Mouse (Mus musculus): ENCODE data around the gene Dpf2. TPM values are rescaled to one million over a fixed set of nuclear protein-coding genes. Genes with fewer than 3 reads are reported as not detected.

Gene Dpf2
- total RNA-seq, 2 experiments from 2014 or later, result 108 to 126 TPM

Other genes starting within 250 kb of the Dpf2 start
Only the 30 nearest of the 31 such genes appear.
- 23.0 and 30.4 TPM in 2 replicates for gene Map3k11, start 224.3 kb downstream of the Dpf2 start, total RNA-seq (2014; fragmentation: Nextera tagmentation)
- gene Map3k11, start 224.3 kb downstream of the Dpf2 start, total RNA-seq (2017), result 21.9 and 22.2 TPM in 2 replicates
- 35.2 and 46.8 TPM in 2 replicates for gene Pcnx3, start 224.1 kb downstream of the Dpf2 start, total RNA-seq (2014; fragmentation: Nextera tagmentation)
- gene Pcnx3, start 224.1 kb downstream of the Dpf2 start, total RNA-seq (2017), result 12.6 and 22.7 TPM in 2 replicates
- not detected in 2 replicates for gene Kcnk7, start 208.6 kb downstream of the Dpf2 start, total RNA-seq (2014; fragmentation: Nextera tagmentation)
- gene Kcnk7, start 208.6 kb downstream of the Dpf2 start, total RNA-seq (2017), result not detected in 2 replicates
- gene Ehbp1l1, start 186.7 kb downstream of the Dpf2 start, total RNA-seq (2014; fragmentation: Nextera tagmentation), result 23.2 and 29.5 TPM in 2 replicates
- 30.6 and 41.6 TPM in 2 replicates for gene Ehbp1l1, start 186.7 kb downstream of the Dpf2 start, total RNA-seq (2017)
- 37.4 and 41.7 TPM in 2 replicates for gene Fam89b, start 183.4 kb downstream of the Dpf2 start, total RNA-seq (2014; fragmentation: Nextera tagmentation)
- 20.9 and 31.8 TPM in 2 replicates for gene Fam89b, start 183.4 kb downstream of the Dpf2 start, total RNA-seq (2017)
- 1.8 and 16.0 TPM in 2 replicates for gene Ltbp3, start 172.1 kb downstream of the Dpf2 start, total RNA-seq (2014; fragmentation: Nextera tagmentation)
- gene Ltbp3, start 172.1 kb downstream of the Dpf2 start, total RNA-seq (2017), result 3.7 and 3.9 TPM in 2 replicates
- 40.9 and 47.7 TPM in 2 replicates for gene Scyl1, start 141.6 kb downstream of the Dpf2 start, total RNA-seq (2014; fragmentation: Nextera tagmentation)
- 22.8 and 23.3 TPM in 2 replicates for gene Scyl1, start 141.6 kb downstream of the Dpf2 start, total RNA-seq (2017)
- gene Frmd8, start 37.7 kb downstream of the Dpf2 start, total RNA-seq (2014; fragmentation: Nextera tagmentation), result 17.9 and 25.4 TPM in 2 replicates
- 19.0 and 28.4 TPM in 2 replicates for gene Frmd8, start 37.7 kb downstream of the Dpf2 start, total RNA-seq (2017)
- 38.2 and 44.5 TPM in 2 replicates for gene Slc25a45, start 35.2 kb downstream of the Dpf2 start, total RNA-seq (2014; fragmentation: Nextera tagmentation)
- 35.5 and 35.6 TPM in 2 replicates for gene Slc25a45, start 35.2 kb downstream of the Dpf2 start, total RNA-seq (2017)
- gene Tigd3, start 18.9 kb downstream of the Dpf2 start, total RNA-seq (2014; fragmentation: Nextera tagmentation), result 1.1 and 2.5 TPM in 2 replicates
- 2.3 and 4.4 TPM in 2 replicates for gene Tigd3, start 18.9 kb downstream of the Dpf2 start, total RNA-seq (2017)
- 0.23 TPM in 1 of 2 replicates, not detected in the other for gene Cdc42ep2, start 11.8 kb upstream of the Dpf2 start, total RNA-seq (2014; fragmentation: Nextera tagmentation)
- not detected in 2 replicates for gene Cdc42ep2, start 11.8 kb upstream of the Dpf2 start, total RNA-seq (2017)
- gene Pola2, start 51.2 kb upstream of the Dpf2 start, total RNA-seq (2014; fragmentation: Nextera tagmentation), result 122 and 129 TPM in 2 replicates
- 56.9 and 64.9 TPM in 2 replicates for gene Pola2, start 51.2 kb upstream of the Dpf2 start, total RNA-seq (2017)
- gene Slc22a20, start 73.1 kb upstream of the Dpf2 start, total RNA-seq (2014; fragmentation: Nextera tagmentation), result not detected in 2 replicates
- not detected in 2 replicates for gene Slc22a20, start 73.1 kb upstream of the Dpf2 start, total RNA-seq (2017)
- gene Capn1, start 102.9 kb upstream of the Dpf2 start, total RNA-seq (2014; fragmentation: Nextera tagmentation), result 35.2 and 38.6 TPM in 2 replicates
- gene Capn1, start 102.9 kb upstream of the Dpf2 start, total RNA-seq (2017), result 32.2 and 37.7 TPM in 2 replicates
- 33.6 and 46.5 TPM in 2 replicates for gene Syvn1, start 133.6 kb upstream of the Dpf2 start, total RNA-seq (2014; fragmentation: Nextera tagmentation)
- gene Syvn1, start 133.6 kb upstream of the Dpf2 start, total RNA-seq (2017), result 3.8 and 8.2 TPM in 2 replicates
- 39.7 and 52.3 TPM in 2 replicates for gene Mrpl49, start 144.8 kb upstream of the Dpf2 start, total RNA-seq (2014; fragmentation: Nextera tagmentation)
- 45.2 and 46.1 TPM in 2 replicates for gene Mrpl49, start 144.8 kb upstream of the Dpf2 start, total RNA-seq (2017)
- 2,326 and 2,717 TPM in 2 replicates for gene Fau, start 144.8 kb upstream of the Dpf2 start, total RNA-seq (2014; fragmentation: Nextera tagmentation)
- gene Fau, start 144.8 kb upstream of the Dpf2 start, total RNA-seq (2017), result 1,639 and 2,001 TPM in 2 replicates
- 5.0 and 17.6 TPM in 2 replicates for gene Znhit2, start 148.2 kb upstream of the Dpf2 start, total RNA-seq (2014; fragmentation: Nextera tagmentation)
- gene Znhit2, start 148.2 kb upstream of the Dpf2 start, total RNA-seq (2017), result 13.7 and 17.6 TPM in 2 replicates
- gene Tm7sf2, start 155.4 kb upstream of the Dpf2 start, total RNA-seq (2014; fragmentation: Nextera tagmentation), result 14.4 and 19.3 TPM in 2 replicates
- 3.4 and 4.0 TPM in 2 replicates for gene Tm7sf2, start 155.4 kb upstream of the Dpf2 start, total RNA-seq (2017)
- gene Vps51, start 164.2 kb upstream of the Dpf2 start, total RNA-seq (2014; fragmentation: Nextera tagmentation), result 33.1 and 44.0 TPM in 2 replicates
- gene Vps51, start 164.2 kb upstream of the Dpf2 start, total RNA-seq (2017), result 48.0 and 48.5 TPM in 2 replicates
- not detected in 2 replicates for gene Tmem262, start 167.0 kb upstream of the Dpf2 start, total RNA-seq (2014; fragmentation: Nextera tagmentation)
- gene Tmem262, start 167.0 kb upstream of the Dpf2 start, total RNA-seq (2017), result not detected in 2 replicates
- not detected in 2 replicates for gene Gm28374, start 169.2 kb upstream of the Dpf2 start, total RNA-seq (2014; fragmentation: Nextera tagmentation)
- not detected in 2 replicates for gene Gm28374, start 169.2 kb upstream of the Dpf2 start, total RNA-seq (2017)
- 11.9 and 21.6 TPM in 2 replicates for gene Zfpl1, start 171.9 kb upstream of the Dpf2 start, total RNA-seq (2014; fragmentation: Nextera tagmentation)
- gene Zfpl1, start 171.9 kb upstream of the Dpf2 start, total RNA-seq (2017), result 19.9 and 30.2 TPM in 2 replicates
- gene Cdca5, start 172.0 kb upstream of the Dpf2 start, total RNA-seq (2014; fragmentation: Nextera tagmentation), result 39.0 and 43.6 TPM in 2 replicates
- gene Cdca5, start 172.0 kb upstream of the Dpf2 start, total RNA-seq (2017), result 34.8 and 42.1 TPM in 2 replicates
- 2.7 TPM in 1 of 2 replicates, not detected in the other for gene AC131692.1, start 181.4 kb upstream of the Dpf2 start, total RNA-seq (2014; fragmentation: Nextera tagmentation)
- 2.2 TPM in 1 of 2 replicates, not detected in the other for gene AC131692.1, start 181.4 kb upstream of the Dpf2 start, total RNA-seq (2017)
- gene Naaladl1, start 192.8 kb upstream of the Dpf2 start, total RNA-seq (2014; fragmentation: Nextera tagmentation), result 0.28 and 1.1 TPM in 2 replicates
- not detected in 2 replicates for gene Naaladl1, start 192.8 kb upstream of the Dpf2 start, total RNA-seq (2017)
- gene Sac3d1, start 205.6 kb upstream of the Dpf2 start, total RNA-seq (2014; fragmentation: Nextera tagmentation), result 8.5 and 10.2 TPM in 2 replicates
- gene Sac3d1, start 205.6 kb upstream of the Dpf2 start, total RNA-seq (2017), result 5.9 and 7.2 TPM in 2 replicates
- 31.2 and 31.3 TPM in 2 replicates for gene Snx15, start 215.3 kb upstream of the Dpf2 start, total RNA-seq (2014; fragmentation: Nextera tagmentation)
- 9.7 and 11.2 TPM in 2 replicates for gene Snx15, start 215.3 kb upstream of the Dpf2 start, total RNA-seq (2017)
- gene Batf2, start 228.0 kb upstream of the Dpf2 start, total RNA-seq (2014; fragmentation: Nextera tagmentation), result 5.1 TPM in 1 of 2 replicates, not detected in the other
- gene Batf2, start 228.0 kb upstream of the Dpf2 start, total RNA-seq (2017), result 0.77 and 2.3 TPM in 2 replicates
- gene Arl2, start 228.5 kb upstream of the Dpf2 start, total RNA-seq (2014; fragmentation: Nextera tagmentation), result 22.6 and 37.1 TPM in 2 replicates
- gene Arl2, start 228.5 kb upstream of the Dpf2 start, total RNA-seq (2017), result 27.1 and 30.7 TPM in 2 replicates